21 mouse cellular contexts compared by ENCODE assay signal in genomic region chr12:109957305-109957704, GRCm38 (mm10).
DNase-seq lines count a peak whose midpoint lies in the region; ATAC-seq and TF ChIP-seq lines count a peak whose summit lies in the region.
"Had no signal": no experiment of that assay in that cellular context is flagged by ENCODE, and none has a peak within 500 bp of the region (broad histone marks: within the 10 kb centered on the region; RNA-seq: fewer than 3 reads in every experiment).

No protein-coding gene starts in this region.

- H3K4me3 ChIP-seq in lung, adult 2 months (replicated peaks; ENCODE audit: extremely low read depth, low read depth, low read length) = no peak overlapping the region
- H3K4me3 ChIP-seq in G1E (ENCODE audit: low read depth, low read length) = peak overlapping the region; percentile 8; the same call in 1 of the 2 replicates
- no peak overlapping the region for H3K4me3 ChIP-seq in embryonic facial prominence, embryonic 10.5 days
- H3K4me3 ChIP-seq: embryonic facial prominence, embryonic 13.5 days; forebrain, embryonic 13.5 days; gastrocnemius, adult 2 months; heart, embryonic 13.5 days; hindbrain, embryonic 13.5 days had no signal

- ATAC-seq in G1E (ENCODE audit: extremely low read depth, insufficient number of reproducible peaks, low FRiP score, poor library complexity, severe bottlenecking) = no peak
- ATAC-seq: forebrain, embryonic 13.5 days; hindbrain, postnatal 0 days had no signal

- H3K4me1 ChIP-seq in lung, adult 2 months (ENCODE audit: control insufficient read depth, insufficient read depth, low read length) = no peaks in the 10 kb centered on the region
- no peaks in the 10 kb centered on the region for H3K4me1 ChIP-seq in G1E (ENCODE audit: insufficient read depth, low read depth, low read length)
- H3K4me1 ChIP-seq in embryonic facial prominence, embryonic 10.5 days = peaks cover 16% of the 10 kb centered on the region

- peak overlapping the region; percentile 57; the same call in 1 of the 2 replicates for H3K27ac ChIP-seq in embryonic facial prominence, embryonic 10.5 days (replicated peaks)
- H3K27ac ChIP-seq: embryonic facial prominence, embryonic 13.5 days; forebrain, embryonic 13.5 days; gastrocnemius, adult 2 months; heart, embryonic 13.5 days; hindbrain, embryonic 13.5 days; hindbrain, postnatal 0 days had no signal

- H3K36me3 ChIP-seq in G1E (replicated peaks) = no peaks in the 10 kb centered on the region
- H3K36me3 ChIP-seq in embryonic facial prominence, embryonic 10.5 days (replicated peaks) = no peaks in the 10 kb centered on the region
- H3K36me3 ChIP-seq: embryonic facial prominence, embryonic 13.5 days; heart, embryonic 13.5 days; hindbrain, embryonic 13.5 days had no signal

- WGBS in lung, adult 2 months = 52% methylated on average over 3 of the region's 3 CpGs
- 79% methylated on average over 3 of the region's 3 CpGs for WGBS in embryonic facial prominence, embryonic 10.5 days

- H3K27me3 ChIP-seq in G1E (ENCODE audit: insufficient read depth, low read length) = no peaks in the 10 kb centered on the region
- peaks cover 15% of the 10 kb centered on the region; the same call in 1 of the 2 replicates for H3K27me3 ChIP-seq in embryonic facial prominence, embryonic 10.5 days (replicated peaks; ENCODE audit: low read depth, poor library complexity, severe bottlenecking)
- H3K27me3 ChIP-seq: CH12.LX; forebrain, embryonic 13.5 days had no signal

- no peak for TF ChIP-seq CTCF in lung, adult 2 months (IDR thresholded peaks at IDR 0.05; ENCODE audit: insufficient read depth, low read length)
- no peak for TF ChIP-seq CTCF in G1E (IDR thresholded peaks at IDR 0.05; ENCODE audit: low read depth, low read length)

- intact Hi-C loops in left cerebral cortex, postnatal 14 days (cut with DNase I) = no loop called here

- peak; percentile 55 for DNase-seq in adrenal gland, postnatal 14 days
- DNase-seq in adrenal gland, adult (ENCODE audit: inconsistent age in 2 of 2, low spot score in 1 of 2) = no peak
- peak; percentile 42 for DNase-seq in lung, postnatal 10 days
- DNase-seq in lung, adult 2 months = no peak
- no peak for DNase-seq in G1E (ENCODE audit: low spot score)
- no peak for DNase-seq in embryonic facial prominence, embryonic 10.5 days (ENCODE audit: low spot score)
- DNase-seq in left cerebral cortex, postnatal 14 days (ENCODE audit: low spot score in 2 of 2) = no peak
- no peak for DNase-seq in urinary bladder, postnatal 14 days (ENCODE audit: low spot score)
- DNase-seq: cerebellum, adult 11-12 months; cerebellum, adult 9-10 months; cerebellum, postnatal 25 days; gastrocnemius, adult 2 months; gastrocnemius, postnatal 25 days; heart, adult 11 months; heart, postnatal 36 days had no signal

- no peak for TF ChIP-seq POLR2A in lung, adult 2 months (IDR thresholded peaks at IDR 0.05; ENCODE audit: borderline replicate concordance, extremely low read depth, low read depth, low read length)

- H3K9me3 ChIP-seq in G1E (replicated peaks) = peaks cover 89% of the 10 kb centered on the region
- no peaks in the 10 kb centered on the region for H3K9me3 ChIP-seq in embryonic facial prominence, embryonic 10.5 days
- H3K9me3 ChIP-seq: embryonic facial prominence, embryonic 13.5 days; forebrain, embryonic 13.5 days; heart, embryonic 13.5 days; hindbrain, embryonic 13.5 days had no signal

Comparison
In these comparisons a context has a peak if more than half of its experiments do, and no peak if none do; other contexts are left out.
1. DNase-seq: peak in adrenal gland, postnatal 14 days (single experiment) and lung, postnatal 10 days (single experiment); none in adrenal gland, adult (0 of 2), lung, adult 2 months (single experiment), G1E (single experiment), embryonic facial prominence, embryonic 10.5 days (single experiment), left cerebral cortex, postnatal 14 days (0 of 2) and urinary bladder, postnatal 14 days (single experiment).